Mouse (Mus musculus): ENCODE results near the gene Stim1.

- no peak for TF ChIP-seq EP300 (IDR thresholded peaks at IDR 0.05; ENCODE audit: low read depth)
- TF ChIP-seq CTCF (IDR thresholded peaks at IDR 0.05; ENCODE audit: low read depth), result no peak
Observed at GRCm38 (mm10) chr7:102353420-102353819, 85.8 kb downstream of the Stim1 start.

Measured in liver, postnatal 0 days (tissue).